Mouse (Mus musculus): ENCODE results near the gene Gm45799.

Gm45799 gene

GRCm38 (mm10) chr7:105641936-105642335, 1.6 kb downstream of the Gm45799 start:
- DNase-seq (ENCODE audit: low spot score in 2 of 2): no peak

DNA sequence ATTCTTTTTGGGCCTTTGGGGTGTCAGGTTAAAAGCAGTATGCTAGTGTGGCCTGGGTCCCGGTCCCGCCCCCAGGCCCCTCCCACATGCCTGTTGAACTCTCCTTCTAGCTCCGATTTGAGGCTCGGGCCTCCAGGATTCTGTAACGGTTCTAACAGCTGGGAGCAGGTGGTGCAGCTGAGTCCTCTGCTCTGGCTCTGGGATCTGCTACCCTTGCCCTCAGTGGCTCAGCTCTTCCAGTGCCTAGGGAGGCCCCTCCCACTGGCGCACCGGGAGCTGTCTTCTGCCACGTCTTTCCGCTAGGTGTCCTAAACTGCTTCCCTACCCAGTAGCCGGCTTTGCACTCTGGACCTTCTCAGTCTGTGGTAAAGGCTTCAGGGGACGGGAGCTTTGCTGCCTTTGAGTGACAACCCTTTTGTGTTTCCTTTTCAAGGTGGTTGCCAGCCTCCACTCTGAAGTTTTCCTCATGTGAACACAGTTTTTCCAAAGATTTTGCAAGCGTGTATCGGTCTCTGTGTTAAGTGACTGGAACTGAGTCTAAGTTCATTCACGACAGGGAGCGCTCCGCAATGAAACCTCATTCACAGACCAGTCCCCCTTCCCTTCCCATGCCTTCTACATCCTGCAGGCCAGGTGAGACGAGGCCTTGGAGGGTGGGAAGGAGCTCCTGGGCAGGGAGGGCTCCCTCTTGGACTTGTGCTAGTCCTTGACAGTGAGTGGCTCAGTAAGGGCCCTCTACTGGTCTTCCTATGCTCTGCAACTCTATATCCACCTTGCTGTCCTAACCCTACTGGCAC, 10.5 kb downstream of the Gm45799 start, which contains the start of gene Dnhd1:
Dnhd1 (plus strand) TSS at position 189 of the 797 bp plus-strand sequence.
- peak; percentile 68 to 73 for DNase-seq (ENCODE audit: low spot score in 2 of 2)

- DNase-seq (ENCODE audit: low spot score in 2 of 2): no peak
Measured at GRCm38 (mm10) chr7:105685541-105686197, 45.3 kb downstream of the Gm45799 start.

- DNase-seq (ENCODE audit: low spot score in 2 of 2): no peak
Measured at GRCm38 (mm10) chr7:105690875-105691274, 50.5 kb downstream of the Gm45799 start.

DNA sequence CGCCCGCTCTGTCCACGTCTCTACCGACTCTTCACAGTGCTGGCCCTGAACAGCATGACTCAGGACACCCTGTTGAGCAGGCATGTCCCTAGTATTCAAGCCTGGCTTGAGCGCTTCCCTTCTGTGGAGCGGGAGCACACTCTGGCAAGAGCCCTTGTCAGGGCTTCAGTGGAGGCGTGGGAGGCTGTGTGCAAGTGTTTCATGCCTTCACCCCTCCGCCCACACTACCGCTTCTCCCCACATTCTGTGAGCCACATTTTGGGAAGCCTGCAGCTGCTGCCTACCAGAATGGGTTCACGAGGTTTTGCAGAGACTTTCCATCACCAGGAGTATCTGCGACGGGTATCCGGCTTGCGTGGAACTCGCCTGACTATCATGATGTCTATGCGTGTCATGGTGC, 62.8 kb downstream of the Gm45799 start:
- DNase-seq (ENCODE audit: low spot score in 2 of 2): no peak

DNA sequence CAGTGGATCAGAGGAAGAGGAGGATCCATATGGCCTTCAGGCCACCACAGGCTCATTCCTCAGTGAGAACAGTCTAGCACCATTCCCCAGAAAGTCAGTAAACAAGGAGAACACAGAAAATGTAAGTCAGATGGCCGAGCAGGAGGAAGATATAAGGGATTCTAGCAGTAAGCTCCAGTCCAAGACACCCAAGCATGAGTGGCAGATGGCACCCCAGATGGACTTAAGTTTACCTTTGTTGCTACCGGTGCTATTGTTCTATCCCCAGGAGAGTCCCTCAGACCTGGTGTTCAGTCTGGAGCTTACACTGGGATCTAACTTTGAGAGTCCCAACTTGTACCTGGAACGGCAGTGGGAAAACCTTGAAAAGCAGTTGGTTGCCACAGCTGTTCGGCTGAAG, 63.5 kb downstream of the Gm45799 start:
- DNase-seq (ENCODE audit: low spot score in 2 of 2): no peak

GRCm38 (mm10) chr7:105708733-105709132, 68.4 kb downstream of the Gm45799 start:
- DNase-seq (ENCODE audit: low spot score in 2 of 2): no peak

DNA sequence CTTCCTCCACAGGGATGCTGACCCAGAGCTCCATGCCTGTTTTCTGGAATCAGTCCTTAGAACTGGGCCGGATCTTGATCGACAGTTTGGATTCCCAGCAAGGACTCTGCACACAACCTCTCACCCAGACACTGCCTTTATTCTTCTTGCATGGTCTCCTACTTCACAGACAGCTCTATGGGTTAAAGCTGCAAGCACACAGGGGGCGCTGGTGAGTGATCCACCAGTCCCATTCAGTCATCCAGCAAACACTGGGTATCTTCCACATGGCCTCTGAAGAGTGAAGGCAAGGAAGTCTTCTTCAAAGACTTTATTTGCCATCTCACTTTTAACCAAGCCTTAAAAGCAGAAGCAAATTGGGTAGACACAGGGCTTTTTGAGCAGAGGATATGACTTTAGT, 75.0 kb downstream of the Gm45799 start:
- DNase-seq (ENCODE audit: low spot score in 2 of 2): no peak

DNA sequence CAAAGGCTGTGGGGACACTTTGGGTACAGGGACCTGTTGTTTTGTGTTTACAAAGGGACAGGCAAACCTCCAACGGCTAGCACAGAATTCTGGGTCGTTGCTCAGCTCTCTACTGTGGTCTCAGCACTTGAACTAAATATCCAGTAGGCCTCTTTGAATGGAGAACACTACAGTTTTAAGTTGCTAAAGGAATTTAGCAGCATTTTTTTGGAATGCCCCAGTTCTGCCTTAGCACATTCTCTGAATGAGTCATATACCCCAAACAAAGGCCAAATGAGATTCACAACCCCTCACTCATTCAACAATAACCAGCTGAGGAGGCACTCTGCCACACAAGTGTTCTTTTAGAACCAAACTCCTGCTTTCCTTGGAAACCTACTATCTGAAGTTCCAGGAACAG, 81.6 kb downstream of the Gm45799 start:
- no peak for DNase-seq (ENCODE audit: low spot score in 2 of 2)

DNA sequence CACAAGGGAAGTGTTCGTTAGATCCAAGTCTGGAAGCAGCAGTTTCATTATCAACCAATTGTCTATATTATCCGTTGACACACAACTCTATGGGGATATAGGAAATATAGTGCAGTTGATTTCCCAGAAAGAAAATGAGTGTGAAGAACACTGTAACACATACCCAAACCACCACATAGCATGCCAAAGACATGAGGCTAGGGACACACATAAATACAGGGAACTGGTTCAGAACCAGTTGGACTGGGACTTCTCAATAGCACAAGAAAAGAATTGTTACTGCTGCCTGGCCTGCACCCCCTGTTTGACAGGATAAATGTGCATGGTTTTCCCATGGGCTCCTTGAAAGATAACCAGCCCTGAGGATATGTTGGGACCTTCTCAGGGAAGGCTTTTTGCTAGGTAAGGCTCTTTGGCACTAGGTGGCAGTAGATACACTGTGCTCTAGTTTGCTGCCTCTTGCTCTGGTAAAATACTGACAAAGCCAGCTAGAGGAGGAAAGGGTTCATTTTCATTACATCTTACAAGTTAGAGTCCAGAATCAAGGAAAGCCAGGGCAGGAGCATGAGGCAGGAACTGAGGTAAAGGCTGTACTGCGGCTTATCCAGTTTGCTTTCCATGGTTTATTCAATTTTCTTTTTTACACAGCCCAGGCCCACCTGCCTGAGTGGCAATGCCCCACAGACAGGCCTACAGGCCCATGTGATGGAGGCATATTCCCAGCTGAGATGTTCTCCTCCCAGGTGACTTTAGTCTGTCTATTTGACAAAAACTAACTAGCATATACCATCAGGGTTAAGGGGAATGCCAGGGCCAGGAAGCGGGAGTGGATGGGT, 86.0 kb downstream of the Gm45799 start:
- no peak for DNase-seq (ENCODE audit: low spot score in 2 of 2)

GRCm38 (mm10) chr7:105726980-105727325, 86.6 kb downstream of the Gm45799 start:
- DNase-seq (ENCODE audit: low spot score in 2 of 2): no peak

- no peak for DNase-seq (ENCODE audit: low spot score in 2 of 2)
Measured at GRCm38 (mm10) chr7:105728701-105729428, 88.5 kb downstream of the Gm45799 start.

GRCm38 (mm10) chr7:105733836-105734235, 93.5 kb downstream of the Gm45799 start:
- no peak for DNase-seq (ENCODE audit: low spot score in 2 of 2)

All from urinary bladder, postnatal 36 days (tissue).